Mouse (Mus musculus): ENCODE measurements at regions not wholly inside any gene's neighbourhood (a gene's known extent, or its start where the extent isn't known, plus 50 kb on each side); places are given as distances from the start of the nearest gene placed in this dataset.

DNA sequence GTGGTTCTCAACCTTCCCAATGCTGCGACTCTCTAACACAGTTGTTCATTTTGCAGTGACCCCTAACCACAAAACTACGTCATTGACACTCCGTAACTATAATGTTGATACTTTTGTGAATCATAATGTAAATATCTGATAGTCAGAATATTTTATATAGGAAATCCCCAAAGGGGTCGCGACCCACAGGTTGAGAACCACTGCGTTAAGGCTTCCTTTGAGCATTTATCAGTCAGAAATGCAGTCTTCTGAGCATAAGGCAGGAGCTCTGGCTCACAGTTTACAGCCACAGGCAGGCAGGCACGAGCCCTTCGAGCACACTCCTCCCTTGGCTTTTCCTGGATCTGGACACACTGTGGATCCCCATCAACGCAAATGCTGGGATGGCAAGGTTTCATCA, 57.0 kb downstream of the Nxnl2 start:
- Histone ChIP-seq H3K36me3 (ENCODE audit: control insufficient read depth, insufficient read depth, low read length) (no peaks in the 10 kb centered on the region), H3K27me3 (ENCODE audit: control insufficient read depth, insufficient read depth, low read length) (no peaks in the 10 kb centered on the region), H3K4me3 (ENCODE audit: low read depth, low read length) (no peak overlapping the region), H3K27ac (ENCODE audit: insufficient read depth, low read depth, low read length) (no peak overlapping the region), H3K4me1 (ENCODE audit: control insufficient read depth, insufficient read depth, insufficient read length, low read length) (no peaks in the 10 kb centered on the region)
- WGBS = 81% methylated on average over 9 of the region's 9 CpGs
- TF ChIP-seq CTCF (IDR thresholded peaks at IDR 0.05; ENCODE audit: extremely low read depth, insufficient read length, insufficient replicate concordance, low read depth, low read length) (no peak), POLR2A (IDR thresholded peaks at IDR 0.05; ENCODE audit: low read depth, low read length) (no peak)

DNA sequence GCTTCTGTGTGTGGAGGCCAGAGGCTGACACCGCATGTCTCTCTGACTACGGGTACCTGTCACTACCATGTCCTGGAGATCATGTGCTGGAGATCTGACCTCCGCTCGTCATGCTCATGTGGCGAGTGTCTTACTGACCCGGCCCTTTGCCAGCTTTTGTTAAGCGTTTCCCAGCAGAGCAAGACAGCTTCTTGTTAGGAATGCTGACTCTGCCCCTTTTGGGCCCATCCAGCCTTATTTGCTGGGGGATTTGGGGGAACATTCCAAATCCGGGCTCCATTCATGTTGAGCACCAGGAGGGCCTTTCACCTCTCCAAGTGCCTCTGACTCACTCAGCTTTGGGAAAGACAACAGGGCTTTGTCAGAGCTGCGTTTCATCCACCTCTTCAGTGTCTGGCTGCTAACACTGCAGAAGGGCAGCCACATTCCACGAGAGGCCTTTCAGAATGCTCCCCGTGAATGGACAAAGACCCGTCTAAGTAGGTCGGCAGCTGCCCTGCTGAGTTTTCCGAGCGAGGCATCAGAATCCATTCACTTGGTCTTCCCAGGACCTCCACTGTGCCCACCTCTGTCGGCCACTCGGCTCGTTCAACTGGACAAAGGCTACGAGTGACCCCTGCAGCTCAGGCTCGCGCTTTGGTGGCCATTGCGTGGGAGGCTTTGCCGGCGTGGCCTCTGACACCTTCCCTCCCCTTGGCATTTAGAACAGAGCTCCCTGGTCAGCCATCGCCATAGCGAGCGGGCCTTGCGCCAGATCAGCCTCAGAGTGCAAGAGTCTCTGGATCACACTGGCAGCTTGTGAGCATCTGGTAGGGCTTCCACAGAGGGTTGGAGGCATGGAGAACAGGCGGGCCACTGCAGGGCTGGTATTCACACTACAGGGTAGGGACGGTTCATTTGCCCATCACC, 58.3 kb downstream of the Nxnl2 start:
- no peaks in the 10 kb centered on the region for H3K4me1 ChIP-seq (ENCODE audit: control insufficient read depth, insufficient read depth, insufficient read length, low read length)
- H3K27ac ChIP-seq (ENCODE audit: insufficient read depth, low read depth, low read length) = no peak overlapping the region
- TF ChIP-seq CTCF (IDR thresholded peaks at IDR 0.05; ENCODE audit: extremely low read depth, insufficient read length, insufficient replicate concordance, low read depth, low read length) = no peak
- TF ChIP-seq POLR2A (IDR thresholded peaks at IDR 0.05; ENCODE audit: low read depth, low read length) = no peak
- 76% methylated on average over 30 of the region's 30 CpGs for WGBS
- no peak overlapping the region for H3K4me3 ChIP-seq (ENCODE audit: low read depth, low read length)
- H3K36me3 ChIP-seq (ENCODE audit: control insufficient read depth, insufficient read depth, low read length) = no peaks in the 10 kb centered on the region
- no peaks in the 10 kb centered on the region for H3K27me3 ChIP-seq (ENCODE audit: control insufficient read depth, insufficient read depth, low read length)

DNA sequence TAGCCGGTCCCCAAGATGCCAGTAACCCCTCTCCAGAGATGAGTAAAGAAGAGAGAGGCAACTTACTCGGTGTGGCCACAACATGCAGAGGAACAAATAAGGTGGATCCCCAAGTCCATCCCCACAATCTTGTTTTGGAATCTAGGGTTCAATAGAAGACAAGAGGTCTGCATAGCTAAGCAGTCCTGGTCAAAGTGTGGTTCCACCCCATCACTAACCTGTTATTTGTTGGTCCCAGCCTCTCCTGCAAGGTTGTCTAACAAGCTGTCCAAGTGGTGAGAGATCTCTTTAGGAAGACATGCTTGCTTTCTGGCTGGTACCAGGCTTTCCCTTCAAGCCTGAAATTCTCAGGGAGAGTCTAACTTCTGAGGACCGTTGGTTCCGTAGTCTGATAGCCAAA, 59.0 kb downstream of the Nxnl2 start:
- Histone ChIP-seq H3K4me3 (ENCODE audit: low read depth, low read length) (no peak overlapping the region), H3K27ac (ENCODE audit: insufficient read depth, low read depth, low read length) (no peak overlapping the region), H3K36me3 (ENCODE audit: control insufficient read depth, insufficient read depth, low read length) (no peaks in the 10 kb centered on the region), H3K27me3 (ENCODE audit: control insufficient read depth, insufficient read depth, low read length) (no peaks in the 10 kb centered on the region), H3K4me1 (ENCODE audit: control insufficient read depth, insufficient read depth, insufficient read length, low read length) (no peaks in the 10 kb centered on the region)
- WGBS = 95% methylated on average over 4 of the region's 4 CpGs
- no peak for TF ChIP-seq POLR2A (IDR thresholded peaks at IDR 0.05; ENCODE audit: low read depth, low read length)
- no peak for TF ChIP-seq CTCF (IDR thresholded peaks at IDR 0.05; ENCODE audit: extremely low read depth, insufficient read length, insufficient replicate concordance, low read depth, low read length)

DNA sequence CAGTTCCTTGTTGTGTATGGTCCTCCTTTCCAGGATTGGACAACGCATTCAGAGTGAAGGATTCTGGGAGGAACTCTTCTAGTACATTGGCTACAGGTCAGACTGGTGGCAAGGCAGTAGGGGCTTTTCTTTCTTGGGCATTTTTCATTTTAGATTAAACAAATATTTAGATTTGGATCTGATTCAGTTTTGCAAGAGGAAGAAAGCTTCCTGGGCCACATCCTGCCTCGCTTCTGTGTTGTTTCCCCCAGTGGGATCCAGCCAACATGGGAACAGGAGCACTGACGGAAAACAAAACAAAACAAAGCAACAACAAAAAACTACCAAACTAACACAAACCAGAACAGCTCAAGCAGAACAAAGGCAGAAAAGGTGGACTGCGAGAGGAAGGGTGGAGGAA, 60.8 kb downstream of the Nxnl2 start:
- no peaks in the 10 kb centered on the region for H3K4me1 ChIP-seq (ENCODE audit: control insufficient read depth, insufficient read depth, insufficient read length, low read length)
- WGBS = 63% methylated on average over 4 of the region's 4 CpGs
- no peaks in the 10 kb centered on the region for H3K27me3 ChIP-seq (ENCODE audit: control insufficient read depth, insufficient read depth, low read length)
- TF ChIP-seq POLR2A (IDR thresholded peaks at IDR 0.05; ENCODE audit: low read depth, low read length) (no peak), CTCF (IDR thresholded peaks at IDR 0.05; ENCODE audit: extremely low read depth, insufficient read length, insufficient replicate concordance, low read depth, low read length) (no peak)
- no peak overlapping the region for H3K27ac ChIP-seq (ENCODE audit: insufficient read depth, low read depth, low read length)
- H3K36me3 ChIP-seq (ENCODE audit: control insufficient read depth, insufficient read depth, low read length) = no peaks in the 10 kb centered on the region
- H3K4me3 ChIP-seq (ENCODE audit: low read depth, low read length) = no peak overlapping the region

DNA sequence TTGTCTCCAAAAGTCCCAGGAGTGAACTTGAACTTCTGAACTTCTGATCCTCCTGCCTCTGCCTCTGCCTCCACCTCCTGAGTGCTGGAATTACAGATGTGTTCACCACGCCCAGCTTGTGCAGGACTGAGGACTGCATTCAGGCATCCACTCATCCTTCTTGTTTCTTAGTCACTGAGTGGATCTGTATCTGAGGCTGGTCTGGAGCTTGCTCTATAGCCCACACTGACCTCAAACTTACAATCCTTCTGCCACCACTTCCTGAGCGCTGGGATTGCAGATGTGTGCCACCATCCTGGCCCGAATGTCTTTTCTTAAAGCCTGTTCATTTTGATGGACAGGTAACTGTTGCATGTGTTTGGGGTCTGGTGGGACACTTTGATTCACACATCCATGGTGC, 76.6 kb downstream of the Nxnl2 start:
- WGBS = 83% methylated on average over 3 of the region's 3 CpGs
- Histone ChIP-seq H3K4me1 (ENCODE audit: control insufficient read depth, insufficient read depth, insufficient read length, low read length) (no peaks in the 10 kb centered on the region), H3K4me3 (ENCODE audit: low read depth, low read length) (no peak overlapping the region)

DNA sequence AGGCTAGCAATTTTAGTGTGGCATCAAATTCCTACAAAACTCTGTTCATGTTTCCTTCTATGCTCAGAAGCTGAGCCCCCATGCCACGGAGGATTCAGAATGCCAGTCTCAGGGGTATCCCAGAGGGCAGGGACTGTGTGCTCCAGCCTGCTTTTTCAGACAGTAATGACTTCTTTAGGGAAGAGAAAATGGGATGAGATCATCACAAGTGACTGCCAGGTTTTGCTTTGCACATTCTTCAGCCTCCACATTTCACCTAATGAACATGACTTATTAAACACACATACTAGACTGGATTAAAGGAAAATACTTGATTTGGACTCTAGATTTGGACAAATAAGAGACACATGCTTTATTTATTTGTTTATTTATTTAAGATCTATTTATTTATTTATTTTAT, 82.5 kb downstream of the Nxnl2 start:
- Histone ChIP-seq H3K27me3 (ENCODE audit: control insufficient read depth, insufficient read depth, low read length) (no peaks in the 10 kb centered on the region), H3K27ac (ENCODE audit: insufficient read depth, low read depth, low read length) (no peak overlapping the region), H3K36me3 (ENCODE audit: control insufficient read depth, insufficient read depth, low read length) (no peaks in the 10 kb centered on the region), H3K4me3 (ENCODE audit: low read depth, low read length) (no peak overlapping the region), H3K4me1 (ENCODE audit: control insufficient read depth, insufficient read depth, insufficient read length, low read length) (no peaks in the 10 kb centered on the region)
- TF ChIP-seq CTCF (IDR thresholded peaks at IDR 0.05; ENCODE audit: extremely low read depth, insufficient read length, insufficient replicate concordance, low read depth, low read length) (no peak), POLR2A (IDR thresholded peaks at IDR 0.05; ENCODE audit: low read depth, low read length) (no peak)
- WGBS = 90% methylated on average over 1 of the region's 1 CpGs

More for the DNA sequence above, 76.6 kb downstream of the Nxnl2 start:
- H3K27me3 ChIP-seq (ENCODE audit: control insufficient read depth, insufficient read depth, low read length) = no peaks in the 10 kb centered on the region
- H3K36me3 ChIP-seq (ENCODE audit: control insufficient read depth, insufficient read depth, low read length) = no peaks in the 10 kb centered on the region
- no peak for TF ChIP-seq CTCF (IDR thresholded peaks at IDR 0.05; ENCODE audit: extremely low read depth, insufficient read length, insufficient replicate concordance, low read depth, low read length)
- no peak for TF ChIP-seq POLR2A (IDR thresholded peaks at IDR 0.05; ENCODE audit: low read depth, low read length)
- H3K27ac ChIP-seq (ENCODE audit: insufficient read depth, low read depth, low read length) = no peak overlapping the region

DNA sequence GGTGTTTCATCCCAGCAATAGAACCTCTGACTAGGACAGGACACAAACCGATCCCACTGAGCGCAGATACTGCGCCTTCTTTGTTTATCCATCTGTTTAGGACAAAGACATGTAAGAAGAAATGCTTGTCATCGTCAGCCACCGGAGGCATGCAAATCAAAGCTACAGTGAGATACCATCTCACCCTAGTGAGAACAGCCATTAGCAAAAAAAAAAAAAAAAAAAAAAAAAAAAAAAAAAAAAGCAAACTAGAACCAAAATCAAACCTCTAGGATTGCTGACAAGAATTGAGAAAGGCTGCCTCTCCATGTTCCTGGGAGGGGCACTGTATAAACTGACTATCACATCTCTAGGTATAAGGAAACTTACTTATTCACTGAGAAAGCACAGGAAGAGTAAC, 84.9 kb downstream of the Nxnl2 start:
- TF ChIP-seq POLR2A (IDR thresholded peaks at IDR 0.05; ENCODE audit: low read depth, low read length) (no peak), CTCF (IDR thresholded peaks at IDR 0.05; ENCODE audit: extremely low read depth, insufficient read length, insufficient replicate concordance, low read depth, low read length) (no peak)
- no peaks in the 10 kb centered on the region for H3K36me3 ChIP-seq (ENCODE audit: control insufficient read depth, insufficient read depth, low read length)
- WGBS = 95% methylated on average over 5 of the region's 5 CpGs
- no peaks in the 10 kb centered on the region for H3K4me1 ChIP-seq (ENCODE audit: control insufficient read depth, insufficient read depth, insufficient read length, low read length)
- H3K27me3 ChIP-seq (ENCODE audit: control insufficient read depth, insufficient read depth, low read length) = no peaks in the 10 kb centered on the region
- no peak overlapping the region for H3K27ac ChIP-seq (ENCODE audit: insufficient read depth, low read depth, low read length)
- no peak overlapping the region for H3K4me3 ChIP-seq (ENCODE audit: low read depth, low read length)
